Mouse (Mus musculus) retina, postnatal 7 days (tissue): ENCODE measurements at regions not wholly inside any gene's neighbourhood (a gene's known extent, or its start where the extent isn't known, plus 50 kb on each side); places are given as distances from the start of the nearest gene placed in this dataset.

ENCODE experiments used
- DNase-seq: peaks from one replicate; pipeline ENCODE4 v3.0.0-alpha.2; 2012; ENCODE audit warnings: low read depth, low spot score

DNA sequence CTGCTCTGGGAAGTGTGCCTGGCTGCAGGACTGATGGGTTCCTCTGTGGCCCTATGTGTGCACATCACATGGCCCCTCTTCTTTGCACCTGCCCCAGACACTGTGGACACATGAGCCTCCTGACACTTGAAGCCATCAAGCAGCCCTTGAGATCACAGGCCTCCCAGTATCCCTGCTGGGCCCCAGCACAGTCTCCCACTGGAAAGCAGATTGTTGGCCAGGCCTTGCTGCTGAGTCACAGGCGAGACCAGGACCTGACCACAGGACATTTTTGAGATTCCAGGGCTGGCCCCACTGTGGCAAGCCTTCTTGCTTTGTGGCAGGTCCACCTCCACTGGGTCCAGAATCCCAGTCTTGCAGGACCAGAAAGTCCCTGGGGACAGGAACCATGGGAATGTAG, 105.5 kb upstream of the Ccnd1 start:
- DNase-seq: no peak

DNA sequence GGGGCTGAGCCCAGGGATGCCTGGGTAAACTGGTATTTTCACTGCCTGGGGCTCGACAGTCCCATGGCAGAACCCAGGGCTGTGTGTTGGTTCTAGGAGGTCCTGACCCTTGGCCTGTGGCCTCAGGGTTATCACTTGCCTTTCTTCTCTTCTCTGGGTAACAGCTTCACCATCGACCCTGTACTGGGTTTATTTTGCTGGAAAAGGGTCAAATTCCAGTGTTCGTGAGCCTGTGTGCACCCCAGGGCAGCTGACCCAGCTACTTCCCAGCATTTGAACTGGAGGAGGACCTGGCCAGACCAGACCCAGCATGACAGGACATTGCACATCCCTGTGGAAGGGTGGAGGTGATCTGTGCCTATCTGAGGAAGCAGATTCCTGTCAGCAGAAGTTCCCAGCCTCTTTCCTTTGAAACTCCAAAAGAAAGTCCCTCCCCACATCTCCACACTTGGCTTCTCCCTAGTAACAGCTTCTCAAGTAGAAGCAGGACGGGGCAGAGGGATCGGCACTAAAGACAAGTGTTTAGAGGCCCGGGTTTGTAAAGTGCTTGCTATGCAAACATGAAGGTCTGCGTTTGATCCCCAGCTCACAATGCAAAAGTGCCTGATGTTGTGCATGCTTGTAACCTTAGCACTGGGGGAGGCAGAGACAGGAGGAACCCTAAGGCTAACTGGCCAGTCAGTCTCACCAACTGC, 103.9 kb upstream of the Ccnd1 start:
- no peak for DNase-seq

DNA sequence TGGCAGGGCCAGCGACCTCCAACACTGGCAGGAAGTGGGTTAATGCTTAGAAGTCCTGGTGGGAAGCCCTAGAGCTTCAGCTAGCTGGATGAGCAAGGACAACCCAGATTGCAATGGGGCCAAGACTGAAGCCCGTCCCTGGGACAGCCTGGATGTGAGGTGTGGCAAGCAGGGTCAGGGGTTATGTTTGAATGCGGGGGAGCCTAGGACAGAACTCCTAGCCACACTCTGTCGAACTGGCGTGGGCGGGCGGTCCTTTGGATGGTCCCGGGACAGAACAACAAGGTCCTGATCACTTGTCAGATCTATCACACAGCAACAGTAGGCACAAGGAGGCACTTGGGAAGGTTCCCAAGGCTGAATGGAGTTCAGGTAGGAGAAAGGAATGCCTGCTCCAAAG, 101.1 kb upstream of the Ccnd1 start:
- no peak for DNase-seq

DNA sequence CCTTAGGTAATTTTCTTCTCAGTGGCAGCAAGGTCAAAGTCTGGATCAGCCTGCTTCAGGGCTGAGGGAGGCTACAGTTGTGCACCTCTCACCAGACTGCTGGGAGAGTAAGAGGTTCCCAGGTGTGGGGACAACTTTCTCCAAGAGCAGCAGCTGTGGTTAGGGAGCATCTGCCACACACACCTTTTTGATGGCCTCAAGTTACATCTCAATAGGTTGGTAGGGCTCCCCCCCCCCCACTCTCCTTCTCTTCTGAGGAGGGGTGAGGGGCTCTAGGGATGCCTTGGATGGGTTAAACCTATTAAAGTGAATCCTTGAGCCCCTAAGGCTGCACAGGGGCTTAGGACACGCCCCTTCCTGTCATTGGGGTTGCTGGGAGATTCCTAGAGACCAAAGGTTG, 94.7 kb upstream of the Ccnd1 start:
- no peak for DNase-seq

DNA sequence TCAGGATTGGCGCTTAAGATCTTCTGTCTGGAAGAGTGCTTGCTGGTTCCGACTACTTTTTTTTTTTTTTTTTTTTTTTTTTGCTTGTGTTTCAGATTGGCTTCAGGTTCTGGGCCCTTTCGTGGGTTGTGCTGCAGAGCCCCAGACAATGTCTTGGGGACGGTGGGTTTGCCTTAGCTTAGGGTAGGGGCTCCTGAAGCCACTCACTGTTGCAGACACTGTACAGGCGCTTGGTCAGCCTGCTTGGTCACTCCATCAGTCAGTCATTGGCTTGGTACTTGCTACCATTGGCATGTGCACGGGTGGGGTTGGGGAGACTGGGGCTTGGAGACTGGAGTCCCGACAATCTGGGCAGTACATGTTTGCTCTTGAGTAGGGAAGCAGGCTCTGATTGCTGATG, 91.5 kb upstream of the Ccnd1 start:
- no peak for DNase-seq

DNA sequence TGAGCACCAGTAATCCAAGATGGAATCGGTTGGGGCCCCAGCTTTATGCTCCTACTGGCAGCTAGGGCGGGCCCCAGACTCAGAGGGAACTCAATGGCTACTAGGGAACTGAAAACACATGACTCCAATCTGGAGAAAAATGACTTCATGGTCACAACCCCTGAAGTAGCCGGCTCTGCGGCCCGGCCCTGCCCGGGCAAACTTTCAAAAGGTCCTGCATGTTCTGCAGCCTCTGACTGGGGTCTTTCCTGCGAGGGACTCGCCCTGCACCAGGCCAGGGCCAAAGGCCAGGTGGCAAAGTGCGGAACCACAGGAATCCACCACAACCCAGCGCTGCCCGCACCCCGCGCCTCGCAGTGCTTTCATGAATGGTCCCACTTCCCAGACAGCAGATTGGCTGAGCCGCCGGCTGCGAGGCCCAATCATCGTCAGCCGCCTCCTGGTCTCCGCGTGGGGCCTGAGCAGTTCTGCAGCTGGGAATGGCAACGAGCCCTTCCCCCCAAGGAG, 91.0 kb upstream of the Ccnd1 start:
- peak; percentile 40 for DNase-seq

DNA sequence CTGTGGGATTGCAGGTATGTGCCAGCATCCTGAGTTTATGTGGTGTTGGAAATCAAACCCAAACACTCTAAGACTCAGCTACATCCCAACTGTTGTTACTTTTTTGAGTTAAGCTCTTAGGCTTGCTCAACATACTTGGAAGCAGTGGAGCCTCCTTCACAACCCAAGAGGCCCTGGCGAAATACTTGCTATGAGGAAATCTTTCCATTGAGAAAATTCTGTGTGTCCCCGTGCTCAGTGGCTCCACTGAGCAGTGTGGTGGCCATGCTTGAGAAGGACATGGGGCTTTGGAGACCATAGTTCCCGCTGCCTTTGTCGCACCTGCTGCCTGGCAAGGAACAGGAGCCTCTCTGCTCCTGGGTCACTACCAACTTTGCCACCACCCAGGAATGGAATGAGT, 89.9 kb upstream of the Ccnd1 start:
- DNase-seq: no peak

DNA sequence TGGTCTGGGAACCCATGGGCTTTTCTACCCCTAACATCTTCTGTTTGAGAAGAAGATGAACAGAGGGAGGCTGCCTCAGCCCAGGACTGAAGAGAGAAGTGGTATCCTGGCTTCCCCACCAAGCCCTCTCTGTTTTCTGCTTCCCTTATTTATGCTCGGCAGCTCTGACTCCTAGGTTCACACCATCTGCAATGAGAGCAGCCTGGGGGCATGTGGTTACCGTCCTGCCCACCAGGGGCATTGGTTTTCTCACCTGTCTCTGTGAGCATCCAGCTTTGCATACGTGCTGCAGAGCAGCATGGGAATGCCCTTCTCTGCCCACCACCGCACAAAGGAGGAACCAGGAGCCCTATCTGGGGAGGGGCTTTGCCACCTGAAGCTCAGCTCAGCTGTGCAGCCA, 89.4 kb upstream of the Ccnd1 start:
- no peak for DNase-seq

DNA sequence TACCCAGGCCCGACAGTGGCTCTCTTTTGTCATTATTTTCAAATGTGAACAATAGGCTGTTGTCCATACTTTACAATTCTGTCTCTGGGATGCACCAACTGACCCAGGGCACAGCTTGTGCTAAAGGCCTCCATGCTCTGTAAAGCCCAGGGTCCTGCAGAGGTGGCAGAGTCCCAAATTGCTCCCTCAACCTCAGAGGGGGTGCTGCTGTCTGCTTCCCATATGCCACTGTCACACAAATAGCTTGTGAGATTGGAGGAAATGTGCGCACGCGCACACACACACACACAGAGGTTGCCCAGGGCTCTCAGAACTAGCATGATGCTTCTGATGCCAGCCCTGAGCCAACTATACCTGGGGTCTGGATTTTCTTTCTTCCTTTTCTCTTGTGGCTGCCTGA, 87.3 kb upstream of the Ccnd1 start:
- DNase-seq: no peak

DNA sequence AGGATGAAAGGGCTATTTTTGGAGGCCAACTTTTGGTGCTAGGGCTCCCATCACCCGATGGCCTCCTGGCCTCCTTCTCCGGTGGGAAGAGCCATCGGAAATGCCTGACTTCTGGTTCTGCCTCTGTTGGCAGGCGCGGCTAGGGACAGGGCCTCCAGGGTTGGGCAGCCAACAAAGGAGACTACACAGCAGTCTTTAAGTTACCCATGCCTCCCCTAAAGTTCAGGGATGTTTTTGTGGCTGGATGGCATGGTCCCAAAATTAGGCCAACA, 86.2 kb upstream of the Ccnd1 start:
- DNase-seq: no peak

DNA sequence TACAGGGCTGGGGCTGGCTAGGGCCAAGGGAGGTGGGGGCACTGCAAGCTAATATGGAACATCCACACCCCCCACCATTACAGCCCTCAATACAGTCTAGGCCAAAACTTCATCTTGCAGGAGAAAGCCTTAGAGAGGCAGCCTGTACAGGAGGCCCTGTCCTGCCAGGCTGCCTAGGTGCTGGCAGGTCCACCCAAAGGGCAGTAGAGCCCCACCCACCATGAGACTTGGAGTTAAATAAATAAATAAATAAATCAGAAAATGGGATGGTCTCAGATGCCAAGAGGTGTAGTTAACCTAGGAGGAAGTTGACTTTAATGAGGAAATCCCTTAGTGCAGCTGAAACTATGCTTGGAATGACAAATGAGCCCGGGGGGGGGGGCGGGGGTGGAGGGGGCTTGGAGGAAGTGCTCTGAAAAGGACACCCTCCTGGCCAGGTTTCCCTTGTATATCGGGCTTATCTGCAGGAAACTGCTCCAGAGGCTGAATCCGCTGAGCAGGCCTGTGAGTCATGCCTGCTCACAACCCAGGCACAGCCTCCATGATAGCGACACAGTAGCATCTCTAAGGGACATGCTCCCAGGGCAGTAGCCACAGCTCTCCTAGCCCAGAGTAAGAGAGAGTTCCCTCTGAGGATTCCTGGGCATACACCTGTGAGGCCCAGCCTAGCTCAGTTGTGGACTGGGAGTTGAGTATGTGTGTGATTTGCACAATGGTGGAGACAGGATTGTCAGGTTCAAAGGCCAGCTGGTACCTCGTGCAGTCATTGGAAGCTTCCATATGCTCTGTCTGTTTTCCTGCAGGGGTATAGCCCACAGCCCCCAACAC, 85.7 kb upstream of the Ccnd1 start:
- no peak for DNase-seq

DNA sequence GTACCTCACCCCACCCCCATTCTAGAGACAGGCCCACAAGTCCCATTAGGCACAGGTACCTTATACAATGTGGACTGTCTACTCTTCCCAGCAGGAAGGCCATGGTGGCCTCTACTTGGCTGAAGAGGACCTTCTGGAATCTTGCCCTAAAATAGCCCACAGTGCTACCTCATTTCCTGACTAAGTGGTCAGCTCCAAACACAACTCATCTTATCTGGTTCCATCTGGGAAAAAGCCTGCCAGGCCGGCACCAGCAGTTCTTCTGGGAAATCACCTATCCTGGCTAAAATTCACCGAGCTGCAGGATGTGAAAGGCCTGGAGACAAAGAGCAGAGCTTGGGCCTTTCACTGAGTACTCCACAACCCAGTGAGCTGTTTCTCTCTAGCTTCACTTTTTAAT, 84.9 kb upstream of the Ccnd1 start:
- DNase-seq: no peak

DNA sequence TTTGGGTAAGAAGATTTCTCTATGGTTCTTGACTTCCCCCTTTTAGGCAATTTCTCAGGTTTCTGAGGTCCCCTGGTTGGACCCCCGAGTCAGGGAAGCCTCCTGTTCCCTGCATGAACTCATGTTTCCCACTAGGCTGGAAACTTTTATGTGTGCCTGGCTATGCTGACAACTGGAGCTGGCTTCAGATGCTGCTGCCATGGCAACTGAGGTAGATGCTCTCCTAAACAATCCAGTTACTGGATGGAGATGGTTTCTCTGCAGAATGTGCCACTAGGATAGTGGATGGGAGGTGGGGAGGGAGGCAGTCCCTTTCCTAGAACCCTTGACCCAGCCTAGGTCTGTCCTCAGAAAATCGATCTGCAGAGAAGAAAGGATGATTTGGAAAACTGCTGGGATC, 79.4 kb upstream of the Ccnd1 start:
- DNase-seq: no peak

DNA sequence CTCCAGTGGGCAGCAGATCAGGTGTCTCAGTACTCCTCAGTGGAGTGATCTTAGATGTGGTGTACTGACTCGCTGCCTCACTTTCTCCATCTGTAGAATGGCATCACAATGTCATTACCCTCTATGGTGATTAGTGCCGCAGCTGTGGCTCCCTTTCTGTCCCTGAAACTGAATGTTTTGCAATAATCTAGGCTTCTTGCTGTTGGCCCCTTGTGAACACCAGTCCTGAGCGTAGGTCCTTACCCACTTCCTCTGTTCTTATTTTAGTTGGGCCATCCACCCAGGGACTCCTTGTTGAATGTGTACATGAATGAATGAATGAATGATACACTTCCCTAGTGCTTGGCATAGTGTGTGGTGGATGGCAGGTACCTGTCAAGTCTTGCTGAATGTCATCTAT, 78.4 kb upstream of the Ccnd1 start:
- DNase-seq: no peak

DNA sequence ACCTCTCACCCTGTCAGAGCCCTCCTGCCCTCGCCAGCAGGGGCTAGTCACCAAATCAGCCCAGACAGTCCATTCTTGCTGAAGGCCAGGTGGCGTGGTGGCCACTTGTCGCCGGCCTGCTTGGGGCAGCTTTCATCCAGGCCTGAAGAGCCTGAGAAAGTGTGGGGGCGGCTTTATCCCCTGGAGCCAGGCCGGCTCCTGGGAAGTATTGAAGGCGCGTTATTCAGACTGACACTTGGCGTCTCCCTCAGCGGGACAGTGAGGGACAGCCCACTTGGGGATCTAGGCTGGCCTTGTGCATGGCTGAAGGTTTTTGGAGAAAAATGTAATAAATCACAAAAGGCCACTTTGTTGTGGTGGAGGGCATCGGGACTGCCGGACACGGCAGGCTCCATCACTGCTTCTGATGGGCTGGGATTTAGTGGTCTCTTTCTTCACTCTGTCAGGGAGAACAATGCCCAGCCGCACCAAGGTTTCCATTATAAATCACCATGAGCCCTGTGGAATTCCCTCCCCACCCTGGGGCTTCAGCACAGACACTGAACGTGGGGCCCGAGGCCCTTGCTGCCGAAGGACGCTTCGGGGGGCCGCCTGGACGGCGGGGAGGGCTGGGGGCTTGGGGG, 75.8 kb upstream of the Ccnd1 start:
- no peak for DNase-seq

DNA sequence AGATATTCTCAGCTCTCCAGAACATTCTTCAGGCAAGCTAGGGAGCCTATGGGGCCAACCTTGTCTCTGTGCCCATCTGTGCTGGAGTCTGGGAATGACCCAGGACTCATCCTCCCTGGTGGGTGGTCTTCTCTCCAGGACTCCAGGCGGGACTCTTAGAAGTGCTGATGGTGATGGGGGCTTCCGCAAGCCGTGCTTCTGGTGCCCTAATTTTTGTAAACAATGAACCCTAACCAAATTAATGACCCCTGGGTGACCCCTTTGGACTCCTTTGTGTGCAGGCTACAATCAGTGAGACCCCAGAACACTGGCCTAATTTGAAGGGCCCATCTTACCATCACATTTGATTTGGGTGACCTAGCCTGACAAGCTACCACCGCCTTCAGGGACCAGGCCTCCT, 71.0 kb upstream of the Ccnd1 start:
- DNase-seq: no peak

DNA sequence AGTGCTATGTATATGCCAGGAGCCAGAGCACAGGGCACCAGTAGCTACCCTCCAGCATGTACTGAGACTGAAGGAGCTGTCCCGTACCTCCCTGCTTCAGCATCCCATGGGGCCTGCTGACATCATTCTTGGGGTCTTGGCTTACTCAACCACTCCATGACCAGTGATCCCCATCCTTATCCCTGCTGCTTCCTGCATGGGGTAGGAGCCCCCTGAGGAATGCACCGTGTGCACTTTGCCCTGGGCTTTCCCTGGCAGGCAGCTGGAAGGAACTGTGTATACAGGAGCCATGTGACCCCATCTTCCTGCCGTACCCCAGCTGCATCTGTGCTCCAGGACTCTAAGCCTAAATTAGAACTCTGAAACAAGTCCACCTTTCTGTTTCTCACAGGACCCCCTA, 70.3 kb upstream of the Ccnd1 start:
- DNase-seq: no peak

DNA sequence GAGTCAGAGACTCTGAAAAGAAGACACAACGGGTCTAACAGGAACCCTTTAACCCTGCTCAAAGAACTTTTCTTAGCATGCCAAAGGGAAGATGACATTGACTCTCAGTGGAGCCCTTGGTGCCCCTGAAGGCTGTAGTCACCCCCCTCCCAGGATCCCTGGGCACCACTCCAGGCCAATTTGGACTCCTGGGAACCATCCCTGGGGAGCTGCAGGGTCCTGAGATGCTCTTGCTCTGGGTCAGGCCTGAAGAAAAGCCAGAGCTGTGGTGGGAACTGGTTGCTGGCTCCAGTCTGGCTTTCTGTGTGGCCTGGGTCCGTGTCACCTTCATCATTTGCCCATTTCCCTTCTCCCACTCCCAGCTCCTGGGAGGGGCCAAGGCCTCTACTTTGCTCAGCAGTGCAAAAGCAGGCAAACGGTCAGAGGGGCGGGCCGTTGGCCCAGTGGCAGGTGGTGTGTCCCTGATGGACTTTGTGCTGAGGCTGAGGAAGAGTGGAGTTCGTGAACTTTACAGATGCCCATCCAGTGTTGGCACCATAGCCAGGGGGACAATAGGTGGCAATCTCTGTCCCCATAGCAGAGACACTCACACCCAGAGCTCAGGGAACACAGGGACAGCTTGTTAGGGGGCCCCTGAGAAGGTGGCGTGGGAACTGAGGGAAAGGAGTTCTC, 69.1 kb upstream of the Ccnd1 start:
- no peak for DNase-seq

DNA sequence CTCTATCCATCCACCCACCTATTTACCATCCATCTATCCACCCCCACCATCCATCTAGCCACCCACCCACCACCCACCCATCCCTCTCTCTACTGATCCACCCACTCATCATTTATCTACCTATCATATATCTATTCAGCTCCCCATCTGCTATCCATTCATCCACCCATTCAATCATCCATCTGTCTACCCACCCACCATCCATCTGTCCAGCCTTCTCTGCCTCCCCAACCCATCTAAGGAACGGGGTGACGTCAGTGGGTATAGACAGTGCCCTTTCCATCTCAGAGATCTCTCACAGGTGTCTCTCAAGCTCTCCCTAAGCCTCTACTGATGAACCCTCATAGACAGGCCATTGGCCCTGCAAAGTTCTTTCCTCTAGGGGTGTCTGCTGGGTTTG, 67.5 kb upstream of the Ccnd1 start:
- no peak for DNase-seq

DNA sequence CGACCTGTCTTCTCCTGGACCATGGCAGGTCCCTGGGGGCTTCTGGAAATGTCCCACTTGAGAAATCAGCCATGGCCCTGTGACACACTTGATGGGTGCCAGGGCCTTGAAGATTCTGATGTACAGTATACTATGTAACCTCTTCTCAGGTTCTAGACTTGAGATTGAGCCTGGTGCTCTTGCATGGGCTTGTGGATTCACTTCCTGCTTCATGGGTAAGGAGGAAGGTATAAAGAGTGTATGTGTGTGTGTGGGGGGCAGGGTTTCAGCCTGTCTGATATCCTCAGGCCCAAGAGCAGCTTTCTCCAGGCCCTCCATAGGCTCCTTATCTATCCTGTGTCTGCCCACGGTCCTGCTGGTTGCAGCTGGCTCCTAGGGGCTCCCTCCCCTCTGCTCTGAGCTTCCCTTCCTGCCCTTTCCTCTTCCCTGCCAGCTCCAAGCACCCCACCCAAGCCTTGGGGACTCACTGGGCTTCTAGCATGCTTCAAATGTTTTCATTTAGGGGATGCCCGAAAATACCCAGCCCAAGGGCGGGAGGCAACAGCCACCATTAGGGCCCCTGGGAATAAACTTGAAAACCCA, 61.9 kb upstream of the Ccnd1 start:
- no peak for DNase-seq

DNA sequence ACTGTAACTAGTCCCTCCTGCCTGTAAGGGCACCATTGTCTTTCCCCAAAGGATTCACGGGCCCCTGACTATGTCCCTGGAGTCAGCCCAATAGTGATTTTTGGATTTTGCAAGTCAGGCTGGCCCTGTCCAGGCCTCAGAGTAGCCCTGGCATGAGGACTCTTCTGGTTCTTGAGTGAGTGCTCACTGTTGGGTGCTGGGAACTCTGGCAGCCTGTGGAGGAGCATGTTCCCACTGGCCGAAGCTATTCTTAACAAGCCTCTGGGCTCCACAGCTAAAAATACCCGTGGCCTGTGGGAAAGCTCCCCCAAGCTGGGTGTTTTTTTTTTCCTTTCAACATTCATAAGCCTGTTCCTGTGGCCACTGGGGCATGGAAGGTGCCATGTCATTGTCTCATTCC, 60.0 kb upstream of the Ccnd1 start:
- DNase-seq: no peak

DNA sequence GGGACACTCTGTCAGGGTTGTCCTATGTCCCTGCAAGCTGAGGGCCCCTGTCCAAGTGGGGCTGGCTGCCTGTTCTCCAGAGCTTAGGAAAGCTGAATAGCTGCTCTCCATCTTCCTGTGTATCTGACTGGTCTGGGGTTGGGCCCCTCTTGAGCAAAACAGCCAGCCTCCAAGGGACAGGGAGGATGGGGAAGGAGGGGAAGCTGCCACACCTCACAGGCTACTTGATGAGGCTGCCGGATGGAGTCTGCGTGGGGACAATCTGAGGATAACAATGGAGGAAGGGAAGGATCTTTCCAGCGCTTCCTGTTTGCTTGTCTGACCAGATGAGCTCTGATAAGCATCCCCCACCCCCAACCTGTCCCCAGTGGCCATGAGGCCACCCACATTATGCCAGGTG, 57.1 kb upstream of the Ccnd1 start:
- DNase-seq: no peak
